In the genomic region with DNA sequence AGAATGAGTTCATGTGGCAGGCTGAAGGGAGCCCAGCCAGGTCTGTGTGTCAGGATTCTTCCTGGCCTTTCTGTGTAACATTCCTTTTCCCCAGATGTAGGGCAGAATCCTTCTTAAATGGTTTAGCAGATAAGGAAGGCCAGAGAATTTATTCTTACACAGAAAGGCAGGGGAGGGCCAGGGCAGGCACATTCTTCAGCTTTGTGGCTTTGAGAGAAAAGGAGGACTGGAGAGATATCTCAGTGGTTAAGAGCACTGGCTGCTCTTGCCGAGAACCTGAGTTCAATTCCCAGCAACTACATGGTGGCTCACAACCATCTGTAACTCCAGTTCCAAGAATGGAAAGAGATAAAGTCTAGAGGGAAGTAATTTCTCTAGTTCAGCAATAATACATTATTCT, we compare ENCODE assay signal across 24 mouse cellular contexts.
"Had no signal": no experiment of that assay in that cellular context is flagged by ENCODE, and none has a peak within 500 bp of the region (broad histone marks: within the 10 kb centered on the region; RNA-seq: fewer than 3 reads in every experiment).

No protein-coding gene starts in this region.

- H3K27me3 ChIP-seq: limb, embryonic 12.5 days; limb, embryonic 15.5 days; lung, embryonic 15.5 days; midbrain, embryonic 13.5 days; neural tube, embryonic 13.5 days; stomach, embryonic 15.5 days had no signal

- H3K4me3 ChIP-seq: left cerebral cortex, adult 2 months; limb, embryonic 12.5 days; limb, embryonic 15.5 days; lung, embryonic 15.5 days; midbrain, embryonic 10.5 days; midbrain, embryonic 13.5 days; myocyte; neural tube, embryonic 13.5 days; stomach, embryonic 15.5 days had no signal

- H3K36me3 ChIP-seq: limb, embryonic 12.5 days; limb, embryonic 15.5 days; lung, embryonic 15.5 days; midbrain, embryonic 10.5 days; midbrain, embryonic 13.5 days; neural tube, embryonic 13.5 days; stomach, embryonic 15.5 days had no signal

- H3K4me1 ChIP-seq: midbrain, embryonic 10.5 days had no signal

- H3K9me3 ChIP-seq: limb, embryonic 12.5 days; limb, embryonic 15.5 days; lung, embryonic 15.5 days; midbrain, embryonic 10.5 days; midbrain, embryonic 13.5 days; neural tube, embryonic 13.5 days; stomach, embryonic 15.5 days had no signal

- DNase-seq: kidney, adult 11 months; kidney, adult 8-10 months; kidney, postnatal 14 days; kidney, postnatal 4 days; layer of hippocampus, postnatal 36 days; lung, adult 18-20 months; lung, postnatal 10 days; lung, postnatal 36 days; retina, postnatal 1 day; right cerebral cortex, postnatal 25 days; spleen, adult 18-20 months; thymus, postnatal 25 days had no signal

- H3K9ac ChIP-seq: limb, embryonic 12.5 days; limb, embryonic 15.5 days; liver, embryonic 14.5 days; lung, embryonic 15.5 days; midbrain, embryonic 13.5 days; neural tube, embryonic 13.5 days; stomach, embryonic 15.5 days had no signal

- ATAC-seq: midbrain, embryonic 13.5 days; midbrain, embryonic 16.5 days had no signal

- H3K27ac ChIP-seq: left cerebral cortex, adult 2 months; limb, embryonic 12.5 days; limb, embryonic 15.5 days; liver, embryonic 14.5 days; lung, embryonic 15.5 days; midbrain, embryonic 10.5 days; midbrain, embryonic 13.5 days; neural tube, embryonic 13.5 days; stomach, embryonic 15.5 days had no signal

- H3K4me2 ChIP-seq: limb, embryonic 12.5 days; limb, embryonic 15.5 days; liver, embryonic 11.5 days; lung, embryonic 15.5 days; midbrain, embryonic 13.5 days; neural tube, embryonic 13.5 days; stomach, embryonic 15.5 days had no signal
